Mouse (Mus musculus) lung, adult 2 months (tissue): ENCODE results near the gene Prr14l. TPM values are rescaled to one million over a fixed set of nuclear protein-coding genes. Genes with fewer than 3 reads are reported as not detected.
A peak's percentile ranks its signal among the peaks of the same experiment; 100 is the strongest.
"Not testable (repeated sequence)": the region's sequence is repeated elsewhere in the genome, so short reads cannot be mapped to it uniquely, and the experiment has no call there.

Experiments
- DNase-seq: peaks from one replicate; pipeline ENCODE4 v3.0.0; 2022
- H3K4me1 ChIP-seq: fragments of 200-500 bp; 2 replicates; pipeline ENCODE4 v1.6.1; 2011; ENCODE audit warnings: low read length; ENCODE audit not compliant: control insufficient read depth, insufficient read depth
- H3K4me3 ChIP-seq: fragments of 200-500 bp; replicated peaks from 2 replicates; pipeline ENCODE3; 2011; ENCODE audit warnings: low read depth, mild to moderate bottlenecking, control low read depth, low read length; ENCODE audit errors: extremely low read depth
- CTCF ChIP-seq: fragments of 200-500 bp; IDR thresholded peaks from 2 replicates; pipeline ENCODE4 v1.5.1; 2011; ENCODE audit warnings: mild to moderate bottlenecking, low read length, control low read depth; ENCODE audit not compliant: insufficient read depth
- POLR2A ChIP-seq: fragments of 200-500 bp; IDR thresholded peaks from 2 replicates; pipeline ENCODE4 v1.6.1; 2011; ENCODE audit warnings: low read depth, mild to moderate bottlenecking, control low read depth, low read length, borderline replicate concordance; ENCODE audit errors: extremely low read depth
- WGBS: fragments of 180-500 bp; shearing (Covaris S2); methylation state at CpG from one replicate; pipeline ENCODE4 v1.1.7; 2018; 5-methylcytosine and 5-hydroxymethylcytosine counted together
- polyA plus RNA-seq: library from polyadenylated mRNA; depleted of rRNA; stranded (reverse); fragments of >200 nt; gene quantifications from 2 replicates; pipeline ENCODE4 v1.2.3, GENCODE M21; 2012

Prr14l gene
- polyA plus RNA-seq, 1 experiment, result 12.7 TPM

DNA sequence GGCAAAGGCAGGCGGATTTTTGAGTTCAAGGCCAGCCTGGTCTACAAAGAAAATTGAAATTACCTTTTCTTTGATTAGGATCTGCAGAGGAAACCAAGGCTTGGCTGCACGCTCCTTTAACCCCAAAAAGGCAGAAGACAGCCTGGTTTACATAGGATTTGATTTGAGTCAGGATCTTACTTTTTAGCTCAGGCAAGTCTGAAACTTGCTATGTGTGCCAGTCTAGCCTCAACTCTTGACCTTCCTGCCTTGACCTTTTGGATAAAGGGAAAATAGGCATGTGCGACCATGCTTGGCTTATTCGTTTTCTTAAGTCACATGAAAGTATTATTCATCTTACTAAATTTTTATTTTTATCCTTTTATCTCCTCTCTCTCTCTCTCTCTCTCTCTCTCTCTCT, 762 bp upstream of the Prr14l start:
- DNase-seq, result no peak
- no peak overlapping the region for H3K4me3 ChIP-seq
- peaks cover 16% of the 10 kb centered on the region for H3K4me1 ChIP-seq
- 89% methylated on average over 4 of the region's 4 CpGs for WGBS
- TF ChIP-seq POLR2A, result no peak
- TF ChIP-seq CTCF, result no peak

DNA sequence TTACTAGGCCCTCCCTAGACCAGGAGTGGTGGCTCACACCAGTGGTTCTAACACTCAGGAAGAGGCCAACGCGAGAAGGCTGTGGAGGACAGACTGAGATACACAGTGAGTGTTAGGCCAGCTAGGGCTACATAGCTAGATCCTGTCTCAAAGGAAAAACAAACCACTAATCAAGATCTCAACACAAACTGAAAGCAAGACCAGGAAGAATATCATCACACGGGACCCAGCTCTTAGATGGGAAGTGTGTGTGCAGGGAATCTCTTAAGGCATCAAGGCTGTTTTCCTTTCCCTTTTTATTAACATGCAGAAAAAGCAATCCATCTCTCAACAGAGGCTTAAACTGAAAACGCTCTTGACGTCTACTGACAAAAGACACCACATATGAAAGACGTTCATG, 2.0 kb downstream of the Prr14l start:
- no peak overlapping the region for H3K4me3 ChIP-seq
- no peak for DNase-seq
- TF ChIP-seq POLR2A, result no peak
- TF ChIP-seq CTCF, result no peak
- WGBS, result 14% methylated on average over 6 of the region's 6 CpGs
- H3K4me1 ChIP-seq, result peaks cover 16% of the 10 kb centered on the region

DNA sequence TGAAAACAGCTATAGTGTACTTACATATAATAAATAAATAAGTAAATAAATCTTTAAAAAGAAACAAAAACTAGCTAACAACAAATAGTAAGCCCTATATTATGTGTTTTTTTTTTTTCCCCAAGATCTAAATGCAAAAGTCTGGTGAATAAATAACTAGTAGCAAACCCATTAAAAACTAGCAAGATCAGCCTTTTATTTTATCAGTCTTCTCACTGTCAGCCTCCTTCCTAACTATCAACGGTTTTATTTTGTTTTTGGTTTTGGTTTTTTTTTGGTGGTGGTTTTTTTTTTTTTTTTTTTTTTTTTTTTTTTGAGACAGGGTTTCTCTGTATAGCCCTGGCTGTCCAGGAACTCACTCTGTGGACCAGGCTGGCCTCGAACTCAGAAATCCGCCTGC, 4.5 kb downstream of the Prr14l start:
- H3K4me1 ChIP-seq, result peaks cover 16% of the 10 kb centered on the region
- WGBS, result 94% methylated on average over 3 of the region's 3 CpGs
- DNase-seq, H3K4me3 ChIP-seq: not testable (repeated sequence)

DNA sequence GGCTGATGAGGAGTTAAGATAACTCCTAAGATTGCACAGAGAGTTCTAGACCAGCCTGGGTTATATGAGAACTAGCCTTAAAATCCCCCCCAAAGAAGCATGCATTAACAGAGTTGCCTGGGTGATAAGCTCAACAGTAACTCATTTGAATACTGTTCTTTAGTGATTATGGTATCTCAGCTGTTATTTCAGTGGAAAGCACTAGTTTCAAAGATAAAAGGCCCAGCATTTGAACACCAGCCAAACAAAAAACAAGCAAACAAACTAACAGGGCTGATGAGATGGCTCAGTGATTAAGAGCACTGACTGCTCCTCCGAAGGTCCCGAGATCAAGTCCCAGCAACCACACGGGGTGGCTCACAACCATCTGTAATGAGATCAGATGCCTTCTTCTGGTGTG, 4.9 kb downstream of the Prr14l start:
- no peak for TF ChIP-seq POLR2A
- no peak for TF ChIP-seq CTCF
- DNase-seq, result no peak
- no peak overlapping the region for H3K4me3 ChIP-seq
- 96% methylated on average over 3 of the region's 3 CpGs for WGBS
- H3K4me1 ChIP-seq, result peaks cover 16% of the 10 kb centered on the region

DNA sequence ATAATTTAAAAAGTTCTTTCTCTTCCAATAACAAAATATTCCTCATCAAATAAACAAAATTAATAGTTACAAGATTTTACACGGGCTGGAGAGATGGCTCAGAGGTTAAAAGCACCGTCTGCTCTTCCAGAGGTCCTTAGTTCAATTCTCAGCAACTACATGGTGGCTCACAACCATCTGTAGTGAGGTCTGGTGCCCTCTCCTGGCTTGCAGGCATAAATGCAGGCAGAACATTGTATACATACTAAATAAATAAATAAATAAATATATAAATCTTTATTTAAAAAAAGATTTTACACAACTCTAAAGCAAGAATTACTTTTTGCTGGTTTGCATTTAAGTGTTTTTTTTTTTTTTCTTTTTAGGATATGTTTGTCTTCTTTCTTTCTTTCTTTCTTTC, 14.0 kb downstream of the Prr14l start:
- no peak overlapping the region for H3K4me3 ChIP-seq
- DNase-seq, result no peak
- peak; percentile 20; the same call in 1 of the 2 replicates for TF ChIP-seq CTCF
- no peak for TF ChIP-seq POLR2A
- H3K4me1 ChIP-seq, result no peaks in the 10 kb centered on the region
- WGBS, result 95% methylated on average over 2 of the region's 2 CpGs

DNA sequence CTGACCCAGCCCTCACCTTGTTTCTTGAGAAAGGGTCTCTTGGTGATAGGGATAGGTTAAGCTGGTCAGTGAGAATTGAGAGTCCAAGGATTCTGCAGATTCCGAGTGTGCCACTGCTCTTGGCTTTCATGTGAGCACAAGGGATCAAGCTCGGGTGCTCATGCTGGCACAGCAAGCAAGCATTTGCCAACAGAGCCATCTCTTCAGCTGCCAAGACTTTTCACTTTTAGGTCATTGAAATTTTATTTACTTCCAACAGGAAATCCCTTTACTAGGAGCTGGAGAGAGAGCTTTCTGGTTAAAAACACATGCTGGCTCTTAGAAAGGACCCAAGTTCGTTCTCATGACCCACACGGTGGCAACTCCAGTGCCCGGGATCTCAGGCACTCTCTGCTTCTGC, 17.1 kb downstream of the Prr14l start:
- Histone ChIP-seq H3K4me1 (no peaks in the 10 kb centered on the region), H3K4me3 (no peak overlapping the region)
- no peak for DNase-seq
- 57% methylated on average over 5 of the region's 5 CpGs for WGBS
- no peak for TF ChIP-seq POLR2A
- no peak for TF ChIP-seq CTCF

DNA sequence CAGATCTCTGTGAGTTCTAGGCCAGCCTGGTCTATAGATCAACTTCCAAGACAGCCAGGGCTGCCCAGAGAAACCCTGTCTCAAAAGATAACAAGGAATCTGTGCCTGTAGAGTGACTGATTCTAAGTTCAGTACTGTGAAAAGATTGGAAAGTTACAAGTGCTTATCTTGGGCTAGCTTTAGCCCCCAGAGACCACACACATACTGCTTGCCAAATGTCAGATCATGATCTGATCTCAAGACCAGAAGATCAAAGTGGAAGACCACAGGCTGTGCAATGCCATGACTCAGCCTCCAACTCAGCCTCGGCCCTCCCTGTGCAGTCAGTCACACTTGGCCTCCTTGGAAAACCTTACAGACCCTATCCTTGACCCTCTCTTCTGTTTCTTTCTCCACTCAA, 19.6 kb downstream of the Prr14l start:
- TF ChIP-seq CTCF (no peak), POLR2A (no peak)
- H3K4me3 ChIP-seq, result no peak overlapping the region
- DNase-seq, result no peak
- H3K4me1 ChIP-seq, result no peaks in the 10 kb centered on the region
- WGBS, result 60% methylated on average over 1 of the region's 1 CpGs

DNA sequence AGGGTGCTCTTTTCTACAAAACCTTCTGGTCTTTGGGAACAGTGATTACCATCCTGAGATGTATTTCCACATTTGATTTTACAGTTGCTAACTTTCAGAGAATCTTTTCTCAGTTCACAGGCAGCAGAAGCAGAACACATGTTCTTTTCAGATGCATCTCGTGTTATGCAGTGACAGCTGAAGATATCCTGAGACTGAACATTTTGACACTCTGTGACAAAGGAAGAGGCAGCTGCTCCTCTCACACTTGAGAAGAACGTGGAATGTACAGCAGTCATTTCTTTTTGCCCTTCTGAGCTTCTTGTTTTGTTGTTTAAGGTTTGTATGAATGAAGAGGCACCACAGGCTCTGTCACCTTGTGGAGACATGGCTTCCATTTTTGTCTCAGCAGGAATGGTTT, 24.0 kb downstream of the Prr14l start:
- no peak for DNase-seq
- Histone ChIP-seq H3K4me1 (no peaks in the 10 kb centered on the region), H3K4me3 (no peak overlapping the region)
- TF ChIP-seq POLR2A (no peak), CTCF (no peak)
- 81% methylated on average over 2 of the region's 2 CpGs for WGBS

DNA sequence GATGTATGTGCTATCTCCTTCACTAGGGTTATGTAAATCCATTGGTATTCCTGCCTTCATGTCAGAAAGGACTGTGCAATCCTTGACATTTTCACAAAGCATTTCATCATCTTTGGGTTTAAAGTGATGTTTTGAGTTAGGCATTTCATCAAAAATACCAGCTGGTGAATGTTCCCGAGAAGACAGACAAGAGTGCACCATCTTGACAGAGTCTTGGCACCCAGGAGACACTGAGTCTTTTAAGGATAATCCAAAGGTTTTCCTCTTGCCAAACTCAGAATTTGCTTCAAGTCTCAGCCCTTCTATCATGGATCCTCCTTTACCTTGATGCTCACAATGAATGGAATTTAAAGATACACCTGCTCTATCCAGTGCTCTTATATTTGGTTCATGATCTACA, 25.3 kb downstream of the Prr14l start:
- WGBS, result 76% methylated on average over 1 of the region's 1 CpGs
- H3K4me3 ChIP-seq, DNase-seq, H3K4me1 ChIP-seq: not testable (repeated sequence)

DNA sequence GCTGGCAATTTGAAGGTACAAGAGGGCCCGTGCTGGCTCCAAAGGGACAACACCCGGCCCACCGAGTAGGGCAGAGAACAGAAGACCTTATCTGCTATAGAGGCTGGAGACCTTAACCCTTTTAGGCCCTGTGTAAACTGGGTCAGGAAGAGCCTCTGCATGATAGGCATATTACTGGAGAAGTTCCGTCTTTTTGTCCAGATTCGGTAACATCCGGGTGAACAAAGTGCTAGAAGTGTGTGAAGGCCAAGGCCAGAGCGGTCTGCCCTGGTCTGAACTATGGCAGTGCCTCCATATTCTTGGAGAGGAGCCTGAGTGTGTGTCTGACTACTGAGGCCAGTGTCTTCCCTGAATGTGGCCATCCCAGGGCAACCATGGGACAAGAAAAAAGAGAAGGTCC, 27.0 kb downstream of the Prr14l start, which contains the start of gene Gm20671:
TSS of gene Gm20671 (minus strand) at position 101 of the 400 bp plus-strand sequence.
- no peak within 1 kb of the TSS for H3K4me3 ChIP-seq
- 92% methylated on average over 7 of the region's 7 CpGs for WGBS
- no peaks in the 10 kb centered on the region for H3K4me1 ChIP-seq
- DNase-seq, result no peak
- TF ChIP-seq POLR2A, result no peak
- TF ChIP-seq CTCF, result no peak

DNA sequence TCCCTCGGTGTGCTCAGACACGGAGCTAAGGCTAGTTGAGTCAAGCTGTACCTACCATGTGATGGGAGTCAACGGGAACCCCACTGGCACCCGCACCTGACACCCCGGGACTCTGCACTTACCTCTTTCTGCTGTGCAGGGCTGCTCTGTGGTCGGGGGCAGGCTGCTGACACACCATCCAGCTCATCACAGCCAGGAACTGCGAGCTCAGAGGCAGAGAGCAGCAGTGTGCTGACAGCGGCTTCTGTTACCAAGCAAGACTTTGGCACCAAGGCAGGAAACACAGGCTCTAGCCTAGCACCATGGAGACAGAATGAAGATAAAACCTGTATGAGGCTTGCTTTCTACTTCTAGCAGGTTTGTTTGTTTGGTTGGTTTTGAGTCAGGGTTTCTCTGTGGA, 33.6 kb downstream of the Prr14l start:
- TF ChIP-seq POLR2A (no peak), CTCF (no peak)
- WGBS, result 93% methylated on average over 8 of the region's 8 CpGs
- no peak overlapping the region for H3K4me3 ChIP-seq
- DNase-seq, result no peak
- H3K4me1 ChIP-seq, result no peaks in the 10 kb centered on the region
